Mouse (Mus musculus): Measurements from ENCODE around the gene Pcid2. TPM values are rescaled to one million over a fixed set of nuclear protein-coding genes. Genes with fewer than 3 reads are reported as not detected.

Pcid2 gene
- 10 to 100 TPM; 28.8 to 32.0 TPM for total RNA-seq (2021)

DNA sequence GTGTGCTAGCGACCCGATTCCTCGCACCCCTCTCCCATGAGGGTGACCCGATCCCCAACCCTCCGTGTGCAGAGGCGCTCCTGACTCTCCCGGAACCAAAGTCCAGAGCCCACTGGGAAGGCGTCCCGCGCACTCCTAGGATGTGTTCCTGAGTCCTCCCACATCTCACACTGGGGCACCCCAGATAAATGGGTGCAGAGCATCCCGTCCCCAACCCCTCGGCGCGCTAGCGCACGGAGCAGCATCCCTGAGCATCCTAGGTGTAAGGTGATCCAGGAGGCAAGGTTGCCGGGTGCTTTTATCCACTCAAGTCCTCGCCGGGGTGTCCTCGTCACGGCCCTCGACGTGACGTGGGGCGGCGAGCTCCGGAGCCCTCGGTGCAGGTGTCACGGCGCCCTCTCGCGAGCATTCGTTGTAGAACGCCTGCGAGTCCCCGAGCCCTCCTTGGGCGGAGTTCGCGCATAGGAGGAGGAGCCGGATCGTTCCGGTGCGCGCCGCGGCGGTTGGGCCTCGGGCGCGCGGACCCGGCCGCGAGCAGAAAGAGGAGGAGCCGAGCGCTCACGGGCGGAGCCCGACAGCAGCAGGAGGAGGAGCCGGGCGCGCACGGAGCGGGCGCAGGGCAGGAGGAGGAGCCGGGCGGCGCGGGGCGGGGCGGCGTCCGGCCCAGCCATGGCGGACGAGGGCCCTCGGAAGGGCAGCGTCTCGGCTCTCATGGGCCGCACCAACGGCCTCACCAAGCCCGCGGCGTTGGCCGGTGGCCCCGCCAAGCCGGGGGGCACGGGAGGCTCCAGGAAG, at the start of gene Pcid2, which contains the start of gene Cul4a:
Gene Pcid2 (minus strand): TSS at position 373 of the 795 bp plus-strand sequence.
Gene Cul4a (plus strand): TSS at position 535 of the 795 bp plus-strand sequence.
- peak; percentile 91 to 96 for DNase-seq (ENCODE audit: extremely low spot score in 1 of 2, low spot score in 1 of 2)

DNA sequence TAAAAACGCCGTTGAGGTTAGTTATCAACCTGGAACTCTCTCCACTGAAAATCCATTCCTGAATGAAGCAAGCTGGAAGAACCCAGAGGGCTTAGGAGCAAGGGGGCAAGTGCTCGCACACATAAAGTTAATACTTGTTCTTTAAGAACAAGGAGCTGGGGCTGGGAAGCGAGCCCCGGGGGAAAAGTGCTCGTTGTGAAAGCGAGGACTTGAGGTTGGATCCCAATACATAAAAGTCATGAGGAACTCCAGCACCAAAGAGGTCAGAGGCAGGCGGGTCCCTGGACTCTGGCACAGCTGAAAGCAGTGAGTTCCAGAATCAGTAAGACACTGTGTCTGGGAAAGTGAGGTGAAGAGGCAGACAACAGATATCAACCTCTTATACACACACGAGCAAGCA, 48.8 kb upstream of the Pcid2 start:
- DNase-seq (ENCODE audit: extremely low spot score in 1 of 2, low spot score in 1 of 2): no peak

DNA sequence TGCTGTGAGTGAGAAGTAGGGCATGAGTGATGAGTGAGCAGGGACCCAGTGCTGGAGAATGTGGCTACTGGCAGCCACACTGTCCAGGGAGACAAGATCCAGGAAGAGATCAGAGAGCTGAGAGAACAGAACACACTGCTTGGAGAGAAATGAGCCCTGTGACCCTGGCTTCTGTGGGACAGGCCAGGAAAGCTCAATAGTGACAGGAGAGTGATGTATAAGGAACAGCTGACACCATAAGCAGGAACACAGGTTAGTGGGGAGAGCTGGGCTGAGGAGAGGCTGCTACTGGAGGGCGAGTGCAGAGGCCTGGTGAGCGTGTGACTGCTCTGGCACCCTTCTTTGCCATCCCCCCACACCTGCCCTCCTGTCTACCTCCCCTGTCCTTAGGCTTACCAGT, 45.7 kb upstream of the Pcid2 start:
- DNase-seq (ENCODE audit: extremely low spot score in 1 of 2, low spot score in 1 of 2): no peak

DNA sequence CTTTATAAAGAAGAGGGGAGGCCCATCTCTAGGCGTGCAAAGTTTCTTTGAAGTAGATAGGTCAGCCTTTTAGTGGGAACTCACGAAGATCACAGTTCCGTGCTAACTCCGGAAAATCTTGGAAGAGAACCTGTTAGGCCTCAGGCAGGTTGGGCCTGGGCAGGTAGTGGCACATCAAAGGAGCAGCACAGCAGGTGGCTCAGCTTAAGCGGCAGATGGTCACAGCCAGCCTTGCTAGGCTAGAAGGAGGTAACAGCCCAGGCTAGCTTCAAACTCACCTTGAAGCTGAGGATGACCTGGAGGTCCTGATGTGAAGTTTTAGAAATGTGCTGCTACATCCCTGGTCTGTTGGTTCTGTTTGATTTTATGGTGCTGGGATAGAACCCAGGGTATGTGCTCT, 44.6 kb upstream of the Pcid2 start:
- DNase-seq (ENCODE audit: extremely low spot score in 1 of 2, low spot score in 1 of 2): no peak

DNA sequence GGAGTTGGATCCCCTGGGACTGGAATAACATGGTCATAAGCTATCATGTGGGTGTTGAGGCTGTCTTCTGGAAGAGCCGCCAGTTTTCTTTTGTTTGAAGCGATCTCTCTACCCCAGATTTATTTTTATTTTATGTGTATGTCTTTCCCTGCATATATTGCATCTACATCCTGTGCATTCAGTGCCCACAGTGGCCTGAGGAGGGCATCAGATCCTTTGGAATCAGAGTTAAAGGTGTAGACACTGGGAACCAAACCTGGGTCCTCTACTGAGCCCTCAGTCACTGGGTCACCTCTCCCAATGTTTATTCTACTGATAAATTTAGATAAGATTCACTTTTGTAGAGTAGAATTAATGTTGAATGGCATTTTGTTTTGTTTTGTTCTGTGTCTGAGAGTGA, 44.0 kb upstream of the Pcid2 start:
- no peak for DNase-seq (ENCODE audit: extremely low spot score in 1 of 2, low spot score in 1 of 2)

DNA sequence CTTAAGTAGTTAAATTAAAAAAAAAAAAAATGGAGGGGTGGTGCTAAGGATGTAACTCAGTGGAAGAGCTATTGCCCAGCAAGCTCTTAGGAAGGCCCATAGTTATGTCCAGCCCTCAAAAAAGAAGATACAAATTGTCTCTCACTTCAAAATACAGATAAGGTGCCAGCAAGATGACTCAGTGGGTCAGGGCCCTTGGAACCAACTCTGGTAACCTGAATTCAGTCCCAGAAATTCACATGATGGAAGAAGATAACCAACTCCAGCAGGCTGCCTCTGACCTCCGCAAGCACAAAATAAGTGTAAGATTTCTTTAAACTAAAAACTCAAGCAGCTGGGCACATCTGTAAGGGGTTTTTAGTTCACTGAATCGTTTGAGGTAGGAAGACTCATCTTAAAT, 43.2 kb upstream of the Pcid2 start:
- DNase-seq (ENCODE audit: extremely low spot score in 1 of 2, low spot score in 1 of 2): no peak

- DNase-seq (ENCODE audit: extremely low spot score in 1 of 2, low spot score in 1 of 2): no peak
Observed at GRCm38 (mm10) chr8:13141681-13142080, 36.4 kb upstream of the Pcid2 start.

DNA sequence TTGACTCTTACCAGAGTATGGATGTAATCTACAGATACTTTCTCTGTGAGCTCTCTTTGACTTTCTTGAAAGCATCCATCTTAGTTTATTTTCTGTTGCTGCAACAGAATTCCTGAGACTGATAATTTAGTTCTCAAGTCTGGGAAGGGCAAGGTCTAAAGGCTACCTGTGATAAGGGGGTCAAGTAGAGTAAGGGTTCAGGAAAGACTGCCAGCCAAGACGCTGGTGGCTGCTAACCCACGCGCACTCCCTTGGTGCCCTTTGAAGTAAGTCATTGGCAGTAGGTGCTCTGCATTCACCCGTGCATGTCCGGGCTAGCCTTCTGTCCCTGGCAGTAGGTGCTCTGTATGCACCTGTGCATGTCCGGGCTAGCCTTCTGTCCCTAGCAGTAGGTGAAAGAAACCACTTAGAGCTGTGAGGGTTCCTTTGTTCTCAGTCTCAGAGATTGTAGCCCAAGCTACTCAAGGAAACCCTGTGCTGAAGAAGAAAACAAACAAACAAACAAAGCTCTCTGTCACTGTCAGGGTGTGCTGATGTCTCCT, 34.5 kb upstream of the Pcid2 start:
- DNase-seq (ENCODE audit: extremely low spot score in 1 of 2, low spot score in 1 of 2): no peak

- DNase-seq (ENCODE audit: extremely low spot score in 1 of 2, low spot score in 1 of 2): peak; percentile 23 to 73
Observed at GRCm38 (mm10) chr8:13132220-13132619, 27.0 kb upstream of the Pcid2 start.

GRCm38 (mm10) chr8:13124897-13125296, 19.6 kb upstream of the Pcid2 start:
- no peak for DNase-seq (ENCODE audit: extremely low spot score in 1 of 2, low spot score in 1 of 2)

GRCm38 (mm10) chr8:13122887-13123421, 17.7 kb upstream of the Pcid2 start:
- DNase-seq (ENCODE audit: extremely low spot score in 1 of 2, low spot score in 1 of 2): no peak

DNA sequence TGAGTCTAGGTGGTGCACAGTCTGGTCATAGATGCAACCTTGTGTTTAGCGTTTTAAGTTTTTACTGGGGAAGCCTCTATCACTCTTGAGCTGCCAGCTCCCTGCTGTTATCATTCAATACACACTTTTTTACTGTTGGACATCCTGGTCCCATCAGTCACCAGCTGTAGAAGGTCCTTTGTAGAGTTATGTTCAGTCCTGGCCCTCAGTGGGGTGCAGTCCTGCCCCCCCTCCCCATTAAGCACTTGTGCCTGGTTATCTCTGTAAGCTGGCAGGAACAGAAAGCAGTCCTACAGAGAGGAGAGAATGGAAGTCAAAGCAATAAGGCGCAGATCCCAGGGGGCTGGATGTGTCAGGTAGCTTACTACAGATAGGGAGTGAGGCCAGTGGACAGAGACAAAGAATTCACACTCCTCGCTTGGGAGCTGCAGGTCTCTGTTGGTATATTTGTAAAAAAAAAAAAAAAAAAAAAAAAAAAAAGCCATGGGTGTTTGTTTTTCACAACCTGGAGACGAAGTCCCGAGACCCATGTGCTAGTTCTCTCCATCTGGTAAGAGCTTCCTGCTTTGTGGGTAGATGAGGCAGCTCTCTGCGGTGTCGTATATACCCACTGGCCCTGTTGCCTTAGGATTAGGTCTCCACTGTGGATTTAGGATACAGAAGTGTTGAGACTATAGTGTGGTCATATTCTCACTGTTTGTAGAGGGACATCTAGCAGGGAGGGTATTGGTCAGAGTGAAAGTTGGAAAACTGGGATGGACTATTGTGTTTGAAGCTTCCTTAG, 15.8 kb upstream of the Pcid2 start:
- no peak for DNase-seq (ENCODE audit: extremely low spot score in 1 of 2, low spot score in 1 of 2)

DNA sequence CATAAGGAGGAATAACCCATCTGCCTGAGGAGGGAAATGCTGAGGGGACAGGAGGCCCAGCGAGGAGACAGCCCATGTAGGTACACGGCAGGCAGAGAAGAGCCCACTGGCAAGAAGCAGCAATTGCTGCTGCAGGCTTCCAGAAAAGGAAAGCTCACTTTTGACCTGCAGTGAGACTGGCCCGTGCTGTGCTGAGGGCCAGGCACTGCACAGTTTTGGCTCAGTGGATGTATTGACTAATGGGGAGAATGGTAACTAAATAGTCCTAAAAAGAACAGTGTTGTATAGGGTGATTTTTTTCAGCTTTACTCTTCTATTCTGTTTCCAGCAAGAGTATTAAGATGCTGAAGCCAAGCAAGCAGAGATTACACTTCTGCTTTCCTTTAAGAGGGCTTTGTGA, 13.3 kb upstream of the Pcid2 start:
- DNase-seq (ENCODE audit: extremely low spot score in 1 of 2, low spot score in 1 of 2): no peak

DNA sequence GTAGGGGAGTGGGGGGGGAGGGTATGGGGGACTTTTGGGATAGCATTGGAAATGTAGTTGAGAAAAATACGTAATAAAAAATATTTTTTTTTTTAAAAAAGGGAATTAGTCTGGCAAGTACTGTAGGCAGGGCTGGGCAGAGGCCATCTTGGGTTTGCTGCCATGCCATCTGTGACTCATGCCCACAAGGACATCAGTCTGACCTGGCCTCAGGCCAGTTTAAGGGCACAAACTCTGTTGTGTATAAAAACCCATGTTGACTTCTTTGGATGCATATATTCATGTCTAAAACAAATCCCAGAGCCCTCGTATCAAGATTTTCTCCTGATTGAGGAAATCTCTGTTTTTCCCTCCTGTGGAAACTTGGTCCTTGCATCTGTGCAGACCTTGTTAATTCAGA, 11.8 kb upstream of the Pcid2 start:
- DNase-seq (ENCODE audit: extremely low spot score in 1 of 2, low spot score in 1 of 2): no peak

DNA sequence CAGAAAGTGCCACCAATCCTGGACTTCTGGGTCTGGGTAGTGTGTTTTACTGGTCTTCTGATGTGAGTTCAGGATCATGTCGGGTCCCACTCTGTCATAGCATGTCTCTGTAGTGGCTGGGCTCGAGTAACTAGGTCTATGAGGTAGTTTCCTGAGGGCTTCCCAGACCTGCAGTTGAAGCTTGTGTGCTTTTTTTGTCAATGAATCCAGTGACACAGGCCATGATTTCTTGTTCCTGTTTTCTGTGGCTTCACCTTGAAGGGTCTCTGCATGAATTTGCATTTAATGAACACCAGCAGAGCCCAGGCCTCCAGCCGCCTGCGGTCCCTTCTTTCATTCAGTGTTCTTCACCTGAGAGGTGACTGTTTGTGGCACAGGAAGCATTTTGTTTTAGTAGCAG, 8.0 kb upstream of the Pcid2 start:
- no peak for DNase-seq (ENCODE audit: extremely low spot score in 1 of 2, low spot score in 1 of 2)

GRCm38 (mm10) chr8:13111917-13112316, 6.7 kb upstream of the Pcid2 start:
- DNase-seq (ENCODE audit: extremely low spot score in 1 of 2, low spot score in 1 of 2): no peak

GRCm38 (mm10) chr8:13109416-13109960, 4.2 kb upstream of the Pcid2 start:
- DNase-seq (ENCODE audit: extremely low spot score in 1 of 2, low spot score in 1 of 2): no peak

DNA sequence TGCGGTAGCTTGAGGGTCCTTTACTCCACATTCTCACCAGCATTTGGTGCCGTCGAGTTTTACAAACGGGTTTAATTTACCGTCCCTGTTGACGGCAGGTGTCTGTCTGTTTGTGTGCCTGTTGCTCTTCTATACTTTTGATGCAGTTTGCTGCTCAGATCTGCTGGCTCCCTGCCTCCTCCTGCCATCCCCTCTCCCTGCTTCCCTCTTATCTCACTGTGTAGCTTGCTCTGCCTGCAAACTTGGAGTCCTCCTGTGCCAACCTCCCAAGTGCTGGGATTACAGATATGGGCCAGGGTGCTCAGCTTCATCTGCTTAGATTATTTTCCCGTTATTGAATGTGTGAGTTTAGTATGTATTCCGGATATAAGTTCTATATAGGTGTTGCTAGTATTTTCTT, 3.7 kb upstream of the Pcid2 start:
- no peak for DNase-seq (ENCODE audit: extremely low spot score in 1 of 2, low spot score in 1 of 2)

DNA sequence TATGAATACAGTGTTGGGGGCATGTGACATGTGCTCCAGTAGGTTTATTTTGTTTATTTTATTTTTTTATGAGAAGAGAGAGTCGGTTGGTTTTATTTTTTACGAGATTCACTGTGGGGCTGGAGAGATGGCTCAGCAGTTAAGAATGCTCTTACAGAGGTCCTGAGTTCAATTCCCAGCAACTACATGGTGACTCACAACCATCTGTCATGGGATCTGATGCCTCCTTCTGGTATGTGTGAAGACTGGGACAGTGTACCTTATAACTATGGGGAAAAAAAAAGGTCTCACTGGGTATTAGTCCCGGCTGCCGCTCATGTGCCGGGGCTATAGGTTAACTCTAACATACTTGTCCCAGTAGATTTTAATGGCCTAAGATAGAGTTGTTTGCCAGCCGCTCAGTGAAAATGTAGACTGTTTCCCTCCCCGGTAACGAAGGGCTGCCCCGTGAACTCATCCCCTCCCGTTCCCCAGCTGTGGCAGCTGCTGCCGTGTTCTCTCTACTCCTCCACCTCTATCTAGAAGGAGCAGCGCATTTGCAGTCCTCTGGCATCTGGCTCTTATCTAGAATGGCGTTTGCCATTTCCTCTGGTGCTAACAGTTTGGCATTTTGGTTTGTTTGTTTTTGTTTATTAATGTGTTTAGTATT, 2.9 kb upstream of the Pcid2 start:
- no peak for DNase-seq (ENCODE audit: extremely low spot score in 1 of 2, low spot score in 1 of 2)

- DNase-seq (ENCODE audit: extremely low spot score in 1 of 2, low spot score in 1 of 2): no peak
Observed at GRCm38 (mm10) chr8:13105908-13106551, 771 bp upstream of the Pcid2 start.

Data from layer of hippocampus, postnatal 25 days (tissue).